Mouse (Mus musculus) neural tube, embryonic 14.5 days (tissue): ENCODE data around the gene Slc4a3. TPM values are rescaled to one million over a fixed set of nuclear protein-coding genes. Genes with fewer than 3 reads are reported as not detected.

Experiments
- ATAC-seq: fragments of 200-750 bp; cut with Nextera tagmentation; 2 replicates; pipeline ENCODE4 v1.8.0; 2017; ENCODE audit warnings: low read depth, mild to moderate bottlenecking, moderate TSS enrichment, moderate library complexity
- H3K27ac ChIP-seq: fragments of 300-500 bp; sonication (generic); 2 replicates; pipeline ENCODE4 v1.5.1; 2014; ENCODE audit warnings: low read depth, mild to moderate bottlenecking, control low read depth, low read length, moderate library complexity, mixed read lengths
- H3K27me3 ChIP-seq: fragments of 300-500 bp; sonication (generic); 2 replicates; pipeline ENCODE4 v1.6.1; 2014; ENCODE audit warnings: low read length; ENCODE audit not compliant: control insufficient read depth, insufficient read depth
- H3K36me3 ChIP-seq: fragments of 300-500 bp; sonication (generic); 2 replicates; pipeline ENCODE4 v1.6.1; 2014; ENCODE audit warnings: low read length, mixed read lengths; ENCODE audit not compliant: control insufficient read depth, insufficient read depth
- H3K4me1 ChIP-seq: fragments of 300-500 bp; sonication (generic); 2 replicates; pipeline ENCODE4 v1.6.1; 2014; ENCODE audit warnings: low read length; ENCODE audit not compliant: control insufficient read depth, insufficient read depth
- H3K4me2 ChIP-seq: fragments of 300-500 bp; sonication (generic); 2 replicates; pipeline ENCODE4 v1.6.1; 2014; ENCODE audit warnings: mild to moderate bottlenecking, low read depth, low read length, control low read depth
- H3K4me3 ChIP-seq: fragments of 300-500 bp; sonication (generic); 2 replicates; pipeline ENCODE4 v1.5.1; 2014; ENCODE audit warnings: low read depth, low read length, control low read depth, mixed read lengths
- H3K9ac ChIP-seq: fragments of 300-500 bp; sonication (generic); replicated peaks from 2 replicates; pipeline ENCODE4 v1.6.1; 2014; ENCODE audit warnings: low read depth, mild to moderate bottlenecking, control low read depth, low read length, mixed read lengths
- H3K9me3 ChIP-seq: fragments of 300-500 bp; sonication (generic); 2 replicates; pipeline ENCODE4 v1.6.1; 2016; ENCODE audit warnings: low read length; ENCODE audit not compliant: control insufficient read depth
- WGBS: fragments of 180-500 bp; shearing (Covaris S2); extraction: QIAGEN DNeasy Blood & Tissue Kit; methylation state at CpG from one replicate; pipeline ENCODE4 v1.1.7; 2014; 5-methylcytosine and 5-hydroxymethylcytosine counted together
- polyA plus RNA-seq: library from polyadenylated mRNA; unstranded; fragments of >200 nt; fragmentation: Nextera tagmentation; extraction: Ambion mirVana; gene quantifications from 2 replicates; pipeline ENCODE4 v1.2.1, GENCODE M21; 2014

Slc4a3 gene
- polyA plus RNA-seq, 1 experiment from 2014 or later = 39.9 TPM

- Histone ChIP-seq H3K36me3 (no peaks in the 10 kb centered on the region), H3K4me1 (no peaks in the 10 kb centered on the region), H3K4me3 (no peak overlapping the region), H3K9ac (no peak overlapping the region), H3K27ac (no peak overlapping the region), H3K27me3 (no peaks in the 10 kb centered on the region), H3K4me2 (no peak overlapping the region), H3K9me3 (no peaks in the 10 kb centered on the region)
- 3% methylated on average over 11 of the region's 12 CpGs for WGBS
- ATAC-seq = no peak
These were observed 55.7 kb downstream of the Slc4a3 start for GRCm38 (mm10) chr1:75601738-75602137.

GRCm38 (mm10) chr1:75603584-75603983 is 57.5 kb downstream of the Slc4a3 start:
- no peak overlapping the region for H3K27ac ChIP-seq
- no peak overlapping the region for H3K4me3 ChIP-seq
- no peak overlapping the region for H3K4me2 ChIP-seq
- WGBS = 86% methylated on average over 7 of the region's 7 CpGs
- H3K36me3 ChIP-seq = no peaks in the 10 kb centered on the region
- no peaks in the 10 kb centered on the region for H3K4me1 ChIP-seq
- ATAC-seq = no peak
- H3K9me3 ChIP-seq = no peaks in the 10 kb centered on the region
- no peak overlapping the region for H3K9ac ChIP-seq
- no peaks in the 10 kb centered on the region for H3K27me3 ChIP-seq

GRCm38 (mm10) chr1:75608225-75608624 is 62.2 kb downstream of the Slc4a3 start:
- no peaks in the 10 kb centered on the region for H3K4me1 ChIP-seq
- H3K4me2 ChIP-seq = no peak overlapping the region
- H3K27me3 ChIP-seq = no peaks in the 10 kb centered on the region
- WGBS = 89% methylated on average over 7 of the region's 7 CpGs
- no peak overlapping the region for H3K4me3 ChIP-seq
- H3K9ac ChIP-seq = no peak overlapping the region
- no peaks in the 10 kb centered on the region for H3K36me3 ChIP-seq
- no peak for ATAC-seq
- H3K9me3 ChIP-seq = no peaks in the 10 kb centered on the region
- no peak overlapping the region for H3K27ac ChIP-seq

GRCm38 (mm10) chr1:75608625-75609263 is 62.7 kb downstream of the Slc4a3 start:
- WGBS = 61% methylated on average over 11 of the region's 11 CpGs
- no peak; the same call in 1 of the 2 replicates for ATAC-seq
- Histone ChIP-seq H3K4me2 (no peak overlapping the region), H3K4me3 (no peak overlapping the region), H3K9ac (no peak overlapping the region), H3K4me1 (no peaks in the 10 kb centered on the region), H3K36me3 (no peaks in the 10 kb centered on the region), H3K27ac (no peak overlapping the region), H3K27me3 (no peaks in the 10 kb centered on the region), H3K9me3 (no peaks in the 10 kb centered on the region)

- Histone ChIP-seq H3K36me3 (no peaks in the 10 kb centered on the region), H3K4me2 (no peak overlapping the region), H3K4me3 (no peak overlapping the region), H3K9ac (no peak overlapping the region), H3K27me3 (no peaks in the 10 kb centered on the region), H3K27ac (no peak overlapping the region), H3K4me1 (no peaks in the 10 kb centered on the region), H3K9me3 (no peaks in the 10 kb centered on the region)
- no peak for ATAC-seq
- 69% methylated on average over 9 of the region's 9 CpGs for WGBS
These were observed 63.2 kb downstream of the Slc4a3 start for GRCm38 (mm10) chr1:75609264-75609662.

GRCm38 (mm10) chr1:75610553-75610952 is 64.5 kb downstream of the Slc4a3 start:
- 52% methylated on average over 8 of the region's 8 CpGs for WGBS
- H3K27ac ChIP-seq = no peak overlapping the region

More at GRCm38 (mm10) chr1:75610553-75610952, 64.5 kb downstream of the Slc4a3 start:
- no peak for ATAC-seq
- H3K9me3 ChIP-seq = no peaks in the 10 kb centered on the region
- no peaks in the 10 kb centered on the region for H3K36me3 ChIP-seq
- no peak overlapping the region for H3K4me2 ChIP-seq
- no peaks in the 10 kb centered on the region for H3K27me3 ChIP-seq
- H3K4me1 ChIP-seq = no peaks in the 10 kb centered on the region
- H3K9ac ChIP-seq = no peak overlapping the region
- no peak overlapping the region for H3K4me3 ChIP-seq

Other genes with a start within 250 kb of the Slc4a3 start
- 139 and 145 TPM in 2 replicates for gene Dnpep, start 228.3 kb upstream of the Slc4a3 start, polyA plus RNA-seq
- 1.1 TPM in 2 replicates for gene Des, start 185.9 kb upstream of the Slc4a3 start, polyA plus RNA-seq
- gene Speg, start 171.0 kb upstream of the Slc4a3 start, polyA plus RNA-seq = 19.5 and 20.8 TPM in 2 replicates
- 58.6 and 64.5 TPM in 2 replicates for gene Gmppa, start 110.3 kb upstream of the Slc4a3 start, polyA plus RNA-seq
- gene Asic4, start 95.8 kb upstream of the Slc4a3 start, polyA plus RNA-seq = 4.7 and 6.9 TPM in 2 replicates
- gene Chpf, start 67.0 kb upstream of the Slc4a3 start, polyA plus RNA-seq = 44.7 and 45.4 TPM in 2 replicates
- 34.0 and 38.3 TPM in 2 replicates for gene Tmem198, start 66.7 kb upstream of the Slc4a3 start, polyA plus RNA-seq
- 18.7 and 21.4 TPM in 2 replicates for gene Obsl1, start 39.8 kb upstream of the Slc4a3 start, polyA plus RNA-seq
- 8.2 and 12.3 TPM in 2 replicates for gene Inha, start 39.2 kb upstream of the Slc4a3 start, polyA plus RNA-seq
- gene Stk11ip, start 24.7 kb upstream of the Slc4a3 start, polyA plus RNA-seq = 16.1 and 18.0 TPM in 2 replicates